ENCODE assay signal across 26 mouse cellular contexts in genomic region chr15:101060280-101060852, GRCm38 (mm10). TPM values are rescaled to one million over a fixed set of nuclear protein-coding genes. Genes with fewer than 3 reads are reported as not detected.
DNase-seq lines count a peak whose midpoint lies in the region; ATAC-seq lines count a peak whose summit lies in the region.
"Had no signal": no experiment of that assay in that cellular context is flagged by ENCODE, and none has a peak within 500 bp of the region (broad histone marks: within the 10 kb centered on the region; RNA-seq: fewer than 3 reads in every experiment).

No protein-coding gene starts in this region.

- no peaks in the 10 kb centered on the region for H3K9me3 ChIP-seq in limb, embryonic 12.5 days
- no peaks in the 10 kb centered on the region for H3K9me3 ChIP-seq in limb, embryonic 10.5 days (replicated peaks)
- H3K9me3 ChIP-seq in neural tube, embryonic 11.5 days (ENCODE audit: control insufficient read depth, low read length) = no peaks in the 10 kb centered on the region
- H3K9me3 ChIP-seq in hindbrain, embryonic 16.5 days (ENCODE audit: control insufficient read depth, low read length) = no peaks in the 10 kb centered on the region
- H3K9me3 ChIP-seq: heart, embryonic 15.5 days had no signal

- peaks cover 10% of the 10 kb centered on the region for H3K27me3 ChIP-seq in limb, embryonic 12.5 days
- H3K27me3 ChIP-seq in limb, embryonic 10.5 days (ENCODE audit: low read depth, poor library complexity, severe bottlenecking) = peaks cover 8% of the 10 kb centered on the region
- H3K27me3 ChIP-seq in neural tube, embryonic 11.5 days (ENCODE audit: control insufficient read depth, insufficient read depth, low read length) = no peaks in the 10 kb centered on the region
- H3K27me3 ChIP-seq in hindbrain, embryonic 16.5 days (replicated peaks; ENCODE audit: control insufficient read depth, insufficient read depth, low read length) = peaks cover 5% of the 10 kb centered on the region; the same call in 1 of the 2 replicates

- peaks cover 31% of the 10 kb centered on the region for H3K4me1 ChIP-seq in limb, embryonic 12.5 days (replicated peaks)
- peaks cover 64% of the 10 kb centered on the region for H3K4me1 ChIP-seq in limb, embryonic 10.5 days
- H3K4me1 ChIP-seq in neural tube, embryonic 11.5 days (ENCODE audit: control insufficient read depth, insufficient read depth, low read length) = peaks cover 23% of the 10 kb centered on the region
- H3K4me1 ChIP-seq in hindbrain, embryonic 16.5 days (ENCODE audit: control insufficient read depth, insufficient read depth, low read depth, low read length) = peaks cover 4% of the 10 kb centered on the region

- H3K4me2 ChIP-seq in limb, embryonic 12.5 days = no peak overlapping the region
- H3K4me2 ChIP-seq in neural tube, embryonic 11.5 days (ENCODE audit: low read depth) = no peak overlapping the region
- H3K4me2 ChIP-seq in hindbrain, embryonic 16.5 days (ENCODE audit: low read length) = no peak overlapping the region
- H3K4me2 ChIP-seq: heart, embryonic 15.5 days had no signal

- WGBS in limb, embryonic 12.5 days = 73% methylated on average over 11 of the region's 11 CpGs
- WGBS in limb, embryonic 10.5 days = 69% methylated on average over 11 of the region's 11 CpGs
- 49% methylated on average over 11 of the region's 11 CpGs for WGBS in neural tube, embryonic 11.5 days
- 43% methylated on average over 11 of the region's 11 CpGs for WGBS in hindbrain, embryonic 16.5 days

- peaks cover 11% of the 10 kb centered on the region for H3K36me3 ChIP-seq in limb, embryonic 12.5 days
- peaks cover 55% of the 10 kb centered on the region for H3K36me3 ChIP-seq in limb, embryonic 10.5 days
- H3K36me3 ChIP-seq in neural tube, embryonic 11.5 days (ENCODE audit: control insufficient read depth, insufficient read depth, low read length) = no peaks in the 10 kb centered on the region
- no peaks in the 10 kb centered on the region for H3K36me3 ChIP-seq in hindbrain, embryonic 16.5 days (ENCODE audit: control insufficient read depth, insufficient read depth, low read length)
- H3K36me3 ChIP-seq: heart, embryonic 15.5 days had no signal

- DNase-seq in limb, embryonic 10.5 days (ENCODE audit: low spot score) = no peak
- no peak for DNase-seq in neural tube, embryonic 11.5 days (ENCODE audit: low spot score)
- DNase-seq in neural tube, embryonic 10.5 days (ENCODE audit: extremely low spot score, low spot score) = no peak
- no peak for DNase-seq in thymus, postnatal 10 days (ENCODE audit: low spot score in 2 of 2)
- DNase-seq in frontal cortex, postnatal 25 days (ENCODE audit: low spot score in 2 of 2) = no peak
- DNase-seq: adrenal gland, adult 2 months; cerebellum, adult 11 months; cerebellum, adult 9-11 months; gastrocnemius, postnatal 36 days; heart, postnatal 36 days; kidney, adult 2 months; liver; liver, postnatal 0 days; lung, postnatal 10 days; thymus, postnatal 14 days had no signal

- no peak for ATAC-seq in limb, embryonic 12.5 days (ENCODE audit: insufficient number of reproducible peaks, insufficient read depth, low FRiP score, low TSS enrichment, low read depth)
- no peak for ATAC-seq in neural tube, embryonic 11.5 days (ENCODE audit: insufficient read depth, low FRiP score, low TSS enrichment)
- no peak for ATAC-seq in hindbrain, embryonic 16.5 days
- ATAC-seq: forebrain, embryonic 16.5 days; inflammation-experienced regulatory T-cells, adult 6 months; liver, postnatal 0 days had no signal

- no peak overlapping the region for H3K27ac ChIP-seq in limb, embryonic 12.5 days
- no peak overlapping the region for H3K27ac ChIP-seq in limb, embryonic 10.5 days
- peak overlapping the region; percentile 64; the same call in 1 of the 2 replicates for H3K27ac ChIP-seq in neural tube, embryonic 11.5 days (ENCODE audit: low read depth, low read length)
- no peak overlapping the region for H3K27ac ChIP-seq in hindbrain, embryonic 16.5 days (ENCODE audit: low read depth, low read length)
- H3K27ac ChIP-seq: heart, embryonic 15.5 days; kidney, postnatal 0 days; left cerebral cortex, adult 2 months had no signal

- H3K9ac ChIP-seq in limb, embryonic 12.5 days (replicated peaks) = 0 out of 2 replicates have a peak overlapping the region, but pooled peaks have one; percentile 37
- peak overlapping the region; percentile 41 for H3K9ac ChIP-seq in neural tube, embryonic 11.5 days (ENCODE audit: low read length)
- 0 out of 2 replicates have a peak overlapping the region, but pooled peaks have one; percentile 14 for H3K9ac ChIP-seq in hindbrain, embryonic 16.5 days (ENCODE audit: low read depth, low read length)
- H3K9ac ChIP-seq: heart, embryonic 15.5 days; liver, postnatal 0 days had no signal

- H3K4me3 ChIP-seq in limb, embryonic 12.5 days (replicated peaks) = no peak overlapping the region
- no peak overlapping the region for H3K4me3 ChIP-seq in limb, embryonic 10.5 days
- H3K4me3 ChIP-seq in neural tube, embryonic 11.5 days (ENCODE audit: low read depth, low read length) = no peak overlapping the region
- H3K4me3 ChIP-seq in hindbrain, embryonic 16.5 days (ENCODE audit: low read length) = no peak overlapping the region
- H3K4me3 ChIP-seq: heart, embryonic 15.5 days; left cerebral cortex, adult 2 months had no signal

RNA-seq across cellular contexts. Expression of gene Gm47841, which starts 13.2 kb away (rescaled TPM):
- polyA plus RNA-seq in limb, embryonic 12.5 days (2016; fragmentation: Nextera tagmentation; extraction: Ambion mirVana) = not detected in 2 replicates
- polyA plus RNA-seq in limb, embryonic 10.5 days (2016; fragmentation: Nextera tagmentation; extraction: Ambion mirVana) = not detected in 2 replicates
- polyA plus RNA-seq in neural tube, embryonic 11.5 days (2014; fragmentation: Nextera tagmentation; extraction: Ambion mirVana) = not detected in 2 replicates
- not detected in 2 replicates for polyA plus RNA-seq in hindbrain, embryonic 16.5 days (2015; fragmentation: Nextera tagmentation; extraction: Ambion mirVana)
- polyA plus RNA-seq: adrenal gland, adult 2 months; C2C12; forebrain, embryonic 16.5 days; heart, embryonic 15.5 days; inflammation-experienced regulatory T-cells, adult 6 months; kidney, adult 2 months; kidney, postnatal 0 days; large intestine, adult 2 months; liver, postnatal 0 days; spleen, adult 2 months had no signal

RNA-seq across cellular contexts. Expression of gene Fignl2, which starts 18.0 kb away (rescaled TPM):
- polyA plus RNA-seq in limb, embryonic 12.5 days (2016; fragmentation: Nextera tagmentation; extraction: Ambion mirVana) = 0.38 and 0.56 TPM in 2 replicates
- polyA plus RNA-seq in limb, embryonic 10.5 days (2016; fragmentation: Nextera tagmentation; extraction: Ambion mirVana) = 0.98 and 1.9 TPM in 2 replicates
- polyA plus RNA-seq in neural tube, embryonic 11.5 days (2014; fragmentation: Nextera tagmentation; extraction: Ambion mirVana) = 1.6 and 1.7 TPM in 2 replicates
- 0.06 and 0.09 TPM in 2 replicates for polyA plus RNA-seq in hindbrain, embryonic 16.5 days (2015; fragmentation: Nextera tagmentation; extraction: Ambion mirVana)
- polyA plus RNA-seq: forebrain, embryonic 16.5 days; inflammation-experienced regulatory T-cells, adult 6 months had no signal

RNA-seq across cellular contexts. Expression of gene Ankrd33, which starts 55.2 kb away (rescaled TPM):
- polyA plus RNA-seq in limb, embryonic 12.5 days (2016; fragmentation: Nextera tagmentation; extraction: Ambion mirVana) = not detected in 2 replicates
- polyA plus RNA-seq in limb, embryonic 10.5 days (2016; fragmentation: Nextera tagmentation; extraction: Ambion mirVana) = not detected in 2 replicates
- polyA plus RNA-seq in neural tube, embryonic 11.5 days (2014; fragmentation: Nextera tagmentation; extraction: Ambion mirVana) = not detected in 2 replicates
- polyA plus RNA-seq in hindbrain, embryonic 16.5 days (2015; fragmentation: Nextera tagmentation; extraction: Ambion mirVana) = not detected in 2 replicates
- polyA plus RNA-seq: C2C12; forebrain, embryonic 16.5 days; heart, embryonic 15.5 days; inflammation-experienced regulatory T-cells, adult 6 months; kidney, adult 2 months; kidney, postnatal 0 days; large intestine, adult 2 months; liver, postnatal 0 days; spleen, adult 2 months; testis, adult 2 months had no signal
